Mouse (Mus musculus) small intestine, adult 2 months (tissue): ENCODE results near the gene Ppfibp2. TPM values are rescaled to one million over a fixed set of nuclear protein-coding genes. Genes with fewer than 3 reads are reported as not detected.

ENCODE experiments used
- H3K27ac ChIP-seq: fragments of 200-500 bp; 2 replicates; pipeline ENCODE4 v1.5.1; 2012; ENCODE audit warnings: low read depth, low read length, control low read depth, inconsistent platforms; ENCODE audit not compliant: insufficient read depth
- H3K27me3 ChIP-seq: fragments of 200-500 bp; 2 replicates; pipeline ENCODE4 v1.6.1; 2012; ENCODE audit warnings: mild to moderate bottlenecking, moderate library complexity, low read length, inconsistent platforms; ENCODE audit not compliant: control insufficient read depth, insufficient read depth
- H3K36me3 ChIP-seq: fragments of 200-500 bp; 2 replicates; pipeline ENCODE4 v1.6.1; 2012; ENCODE audit warnings: mild to moderate bottlenecking, low read length, control low read depth, inconsistent platforms; ENCODE audit not compliant: control insufficient read depth, insufficient read depth
- H3K4me1 ChIP-seq: fragments of 200-500 bp; 2 replicates; pipeline ENCODE4 v1.6.1; 2012; ENCODE audit warnings: low read length, inconsistent platforms, mixed read lengths; ENCODE audit not compliant: control insufficient read depth, insufficient read depth, insufficient read length
- H3K4me3 ChIP-seq: fragments of 200-500 bp; 2 replicates; pipeline ENCODE4 v1.5.1; 2012; ENCODE audit warnings: low read depth, mild to moderate bottlenecking, control low read depth, inconsistent platforms, low read length, moderate library complexity
- CTCF ChIP-seq: fragments of 200-500 bp; IDR thresholded peaks from 2 replicates; pipeline ENCODE4 v1.5.1; 2012; ENCODE audit warnings: low read depth, mild to moderate bottlenecking, control low read depth, inconsistent platforms, low read length, moderate library complexity, mixed read lengths; ENCODE audit not compliant: insufficient replicate concordance, insufficient read length; ENCODE audit errors: extremely low read depth
- POLR2A ChIP-seq: fragments of 200-500 bp; IDR thresholded peaks from 2 replicates; pipeline ENCODE4 v1.6.1; 2012; ENCODE audit warnings: low read depth, mild to moderate bottlenecking, control low read depth, inconsistent platforms, low read length, moderate library complexity
- WGBS: fragments of 180-500 bp; shearing (Covaris S2); methylation state at CpG from one replicate; pipeline ENCODE4 v1.1.7; 2018; 5-methylcytosine and 5-hydroxymethylcytosine counted together
- polyA plus RNA-seq: library from polyadenylated mRNA; depleted of rRNA; stranded (reverse); fragments of >200 nt; gene quantifications from 2 replicates; pipeline ENCODE4 v1.2.3, GENCODE M21; 2012

The Ppfibp2 gene
- polyA plus RNA-seq, 1 experiment = 10.6 TPM

DNA sequence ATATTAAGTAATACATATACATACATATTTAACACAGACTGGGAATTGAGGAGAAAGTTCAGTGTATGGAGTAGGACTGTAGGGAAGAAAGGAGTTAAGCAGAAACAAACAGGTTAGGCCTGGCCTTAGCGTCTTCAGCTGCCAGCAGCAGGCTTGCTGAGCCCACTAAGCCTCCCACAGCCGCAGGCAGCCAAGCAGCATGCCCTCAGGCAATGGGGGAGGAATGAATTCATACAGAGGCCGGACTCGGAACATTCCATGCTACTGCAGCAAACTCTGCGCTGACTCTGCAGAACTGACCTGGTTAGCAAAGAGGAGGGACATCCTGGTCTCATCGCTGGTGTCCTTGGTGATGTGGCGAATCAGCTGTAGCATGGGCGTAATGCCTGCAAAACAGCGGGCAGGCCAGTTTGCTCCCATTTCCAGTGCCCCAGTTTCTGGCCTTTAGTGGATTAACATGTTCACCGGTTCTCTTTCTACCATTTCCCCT lies 157.1 kb downstream of the Ppfibp2 start:
- no peaks in the 10 kb centered on the region for H3K27me3 ChIP-seq
- H3K4me3 ChIP-seq = no peak overlapping the region
- no peak overlapping the region for H3K27ac ChIP-seq
- no peak for TF ChIP-seq CTCF
- no peak for TF ChIP-seq POLR2A
- H3K4me1 ChIP-seq = no peaks in the 10 kb centered on the region
- H3K36me3 ChIP-seq = no peaks in the 10 kb centered on the region
- WGBS = 90% methylated on average over 10 of the region's 10 CpGs

DNA sequence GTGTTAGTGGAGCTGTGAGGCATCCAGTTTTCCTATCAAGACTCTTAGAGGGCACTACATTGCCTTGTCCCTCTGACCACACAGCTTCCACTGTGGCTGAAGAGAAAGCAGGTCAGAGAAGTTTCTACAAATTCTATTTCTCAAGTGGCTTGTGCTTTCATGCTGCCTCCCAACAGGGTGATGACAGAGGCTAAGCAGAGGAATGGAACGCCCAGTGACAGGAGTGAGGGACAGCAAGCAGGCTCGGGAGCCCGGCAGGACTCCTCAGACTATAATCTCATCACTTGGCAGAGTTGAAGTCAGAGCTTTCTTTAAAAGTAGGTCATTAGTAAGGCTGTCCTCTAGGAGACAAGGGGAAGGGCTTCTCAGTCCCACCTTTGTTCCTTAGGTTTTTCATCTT lies 160.9 kb downstream of the Ppfibp2 start:
- Histone ChIP-seq H3K4me1 (no peaks in the 10 kb centered on the region; the same call in 1 of the 2 replicates), H3K27ac (no peak overlapping the region), H3K27me3 (no peaks in the 10 kb centered on the region), H3K4me3 (no peak overlapping the region), H3K36me3 (no peaks in the 10 kb centered on the region)
- WGBS = 85% methylated on average over 3 of the region's 3 CpGs
- TF ChIP-seq CTCF (no peak), POLR2A (no peak)

DNA sequence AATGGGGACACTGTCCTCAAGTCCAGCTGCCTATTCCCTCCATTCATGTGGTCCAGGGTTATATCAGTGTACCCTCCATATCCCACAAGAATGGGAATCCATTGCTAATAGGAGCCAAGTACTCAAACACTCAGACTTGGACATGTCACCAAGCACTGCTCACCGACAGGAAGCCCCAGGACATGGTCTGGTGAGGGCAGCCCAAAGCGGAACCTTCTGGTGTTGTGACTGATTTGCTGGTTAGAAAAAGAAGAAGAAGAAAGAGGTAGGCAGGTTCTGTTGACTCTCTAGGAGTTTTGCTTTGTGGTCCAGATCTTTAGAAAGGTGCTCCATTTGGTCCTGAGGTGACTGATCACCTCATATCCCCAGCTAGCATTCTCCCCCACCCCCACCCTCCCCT lies 161.7 kb downstream of the Ppfibp2 start:
- no peaks in the 10 kb centered on the region for H3K36me3 ChIP-seq
- H3K27me3 ChIP-seq = no peaks in the 10 kb centered on the region
- H3K4me1 ChIP-seq = no peaks in the 10 kb centered on the region; the same call in 1 of the 2 replicates
- TF ChIP-seq CTCF (no peak), POLR2A (no peak)
- 83% methylated on average over 2 of the region's 2 CpGs for WGBS
- no peak overlapping the region for H3K27ac ChIP-seq
- no peak overlapping the region for H3K4me3 ChIP-seq

DNA sequence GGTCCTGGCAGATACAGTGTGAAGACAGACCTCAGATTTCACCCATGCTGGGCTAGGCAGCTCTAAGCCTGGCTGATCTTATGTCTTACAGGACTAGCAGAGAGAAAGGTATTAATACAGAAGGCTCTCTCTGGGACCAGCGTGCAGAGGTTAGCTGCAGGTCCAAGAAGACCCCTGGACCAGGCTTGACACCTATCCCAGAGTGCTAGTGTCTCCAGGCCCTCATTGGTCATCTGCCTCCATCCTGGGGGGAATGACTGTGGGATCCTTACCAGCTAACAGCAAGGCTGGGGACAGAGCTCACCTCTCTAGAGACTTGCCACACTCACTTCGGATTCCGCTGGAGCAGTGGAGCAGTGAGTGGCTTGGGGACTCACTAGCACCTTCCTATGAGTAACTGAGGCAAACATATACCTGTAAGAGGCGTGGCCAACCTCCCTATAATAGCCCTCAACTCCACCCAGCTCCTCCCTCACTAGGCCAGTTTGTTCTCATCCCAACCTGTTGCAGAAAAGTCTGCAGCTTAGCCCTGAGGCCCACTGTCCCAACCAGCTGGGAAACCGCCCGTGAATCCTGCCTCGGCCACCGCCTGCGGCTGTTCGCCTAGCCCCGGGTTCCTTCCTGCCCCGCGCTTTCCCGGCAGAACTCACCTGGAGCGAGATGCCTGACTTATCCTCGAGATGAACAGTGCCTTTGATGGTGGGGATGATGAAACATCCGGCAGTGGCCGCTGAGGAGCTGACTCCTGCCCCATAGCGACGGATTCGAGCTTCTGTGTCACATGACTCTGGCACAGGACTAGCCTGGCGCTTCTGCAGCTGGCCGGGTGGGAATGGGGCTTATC lies 162.5 kb downstream of the Ppfibp2 start, which contains the start of gene Cyb5r2:
TSS of gene Cyb5r2 (minus strand) at position 725 of the 844 bp plus-strand sequence.
- Histone ChIP-seq H3K4me3 (peak within 1 kb of the TSS; percentile 11; the same call in 1 of the 2 replicates), H3K27ac (no peak within 1 kb of the TSS), H3K36me3 (no peaks in the 10 kb centered on the region), H3K27me3 (no peaks in the 10 kb centered on the region), H3K4me1 (no peaks in the 10 kb centered on the region; the same call in 1 of the 2 replicates)
- no peak for TF ChIP-seq CTCF
- TF ChIP-seq POLR2A = no peak
- 10% methylated on average over 23 of the region's 23 CpGs for WGBS

DNA sequence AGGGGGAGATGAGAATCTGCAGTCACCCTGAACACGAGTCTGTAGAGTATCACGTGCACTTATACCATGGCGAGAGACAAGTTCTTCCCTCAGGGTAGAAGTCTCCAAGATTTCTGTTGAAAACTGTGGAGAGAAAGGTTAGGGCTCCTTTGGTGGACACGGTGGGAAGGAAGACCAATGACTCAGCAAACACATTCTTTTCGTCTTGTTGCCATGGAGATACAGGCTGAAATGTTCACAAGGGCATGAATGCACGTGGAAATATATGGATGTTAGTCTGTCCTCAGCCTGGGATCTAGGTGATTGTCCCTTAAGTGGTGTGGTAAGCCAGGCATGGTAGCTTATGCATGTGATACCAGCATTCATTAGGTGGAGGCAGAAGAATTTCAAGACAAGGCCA lies 175.8 kb downstream of the Ppfibp2 start:
- Histone ChIP-seq H3K4me3 (no peak overlapping the region), H3K27ac (no peak overlapping the region), H3K4me1 (no peaks in the 10 kb centered on the region), H3K27me3 (no peaks in the 10 kb centered on the region), H3K36me3 (no peaks in the 10 kb centered on the region)
- WGBS = 66% methylated on average over 6 of the region's 6 CpGs
- TF ChIP-seq POLR2A = no peak
- no peak for TF ChIP-seq CTCF

DNA sequence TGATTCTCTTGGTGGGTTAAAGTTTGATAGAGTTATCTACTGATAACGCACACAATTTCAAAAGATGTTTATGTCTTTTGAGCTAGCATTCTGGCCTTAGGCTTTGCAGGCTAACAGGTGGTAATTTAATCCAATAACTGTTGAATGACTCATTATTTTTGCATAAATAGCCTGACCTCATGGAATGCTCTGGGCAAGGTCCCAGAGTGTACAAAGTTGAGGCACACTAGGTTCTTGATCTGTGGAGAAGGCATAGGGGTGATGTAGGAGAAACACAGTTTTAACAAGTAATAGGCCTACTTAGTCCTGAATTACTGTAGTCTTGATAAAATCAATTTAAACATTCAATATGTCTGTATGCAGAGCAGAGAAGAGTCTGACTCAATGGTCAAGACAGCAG lies 183.2 kb downstream of the Ppfibp2 start:
- no peaks in the 10 kb centered on the region for H3K4me1 ChIP-seq
- WGBS = 24% methylated on average over 1 of the region's 1 CpGs
- no peak for TF ChIP-seq CTCF
- TF ChIP-seq POLR2A = no peak
- no peak overlapping the region for H3K4me3 ChIP-seq
- no peak overlapping the region for H3K27ac ChIP-seq
- no peaks in the 10 kb centered on the region for H3K27me3 ChIP-seq
- H3K36me3 ChIP-seq = no peaks in the 10 kb centered on the region

DNA sequence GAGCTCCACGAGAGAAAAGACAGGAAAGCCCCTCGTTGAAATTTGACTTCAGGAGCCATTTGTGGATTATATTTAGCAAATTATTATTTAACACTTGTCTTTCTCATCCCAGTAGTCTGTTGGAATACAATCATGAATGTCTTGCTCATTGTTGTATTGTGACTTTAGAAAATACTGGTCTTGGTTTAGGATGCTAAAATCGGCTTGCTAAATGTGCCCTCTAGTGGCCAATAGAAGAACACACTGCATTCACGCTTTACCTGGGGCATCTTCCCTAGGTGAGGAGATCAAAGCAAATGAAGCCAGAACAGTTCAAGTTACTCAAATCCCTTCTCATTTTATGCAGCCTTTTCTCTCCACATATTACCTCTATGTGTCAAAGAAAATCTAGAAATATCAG lies 184.6 kb downstream of the Ppfibp2 start:
- H3K36me3 ChIP-seq = no peaks in the 10 kb centered on the region
- TF ChIP-seq CTCF = no peak
- TF ChIP-seq POLR2A = no peak
- no peaks in the 10 kb centered on the region for H3K4me1 ChIP-seq
- H3K27ac ChIP-seq = no peak overlapping the region
- H3K4me3 ChIP-seq = no peak overlapping the region
- H3K27me3 ChIP-seq = no peaks in the 10 kb centered on the region
- 39% methylated on average over 4 of the region's 4 CpGs for WGBS

DNA sequence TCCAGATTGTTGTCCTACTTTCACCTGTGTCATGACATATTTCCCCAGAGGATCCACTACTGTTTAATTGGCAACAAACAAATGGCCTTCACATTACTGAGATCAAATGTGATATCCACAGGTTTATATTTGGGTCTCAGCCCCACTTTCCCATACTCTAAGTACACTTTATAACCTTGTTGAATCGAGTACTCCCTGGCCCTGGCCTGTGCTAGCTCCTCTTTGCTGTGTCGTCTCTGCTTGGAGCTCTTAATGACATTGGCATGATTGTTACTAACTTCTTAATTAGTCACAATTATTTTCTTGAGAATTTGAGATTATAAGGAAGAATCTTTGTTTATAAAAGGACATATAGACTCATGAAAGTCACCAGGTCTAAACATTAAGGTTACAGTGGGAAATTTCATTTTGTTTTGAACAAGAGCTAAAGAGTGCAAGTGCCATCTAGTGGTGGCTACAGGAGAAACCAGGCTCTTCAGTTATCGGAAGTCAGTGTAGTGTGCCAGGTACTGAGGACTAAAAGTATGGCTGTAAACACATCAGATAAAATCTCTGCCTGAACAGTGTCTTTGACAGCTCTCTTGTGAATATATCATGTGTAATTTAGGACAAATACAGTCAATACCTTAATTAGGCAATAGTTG lies 193.1 kb downstream of the Ppfibp2 start:
- no peaks in the 10 kb centered on the region for H3K36me3 ChIP-seq
- 58% methylated on average over 3 of the region's 3 CpGs for WGBS
- TF ChIP-seq CTCF = no peak
- TF ChIP-seq POLR2A = no peak
- H3K4me1 ChIP-seq = no peaks in the 10 kb centered on the region
- H3K27ac ChIP-seq = no peak overlapping the region
- no peak overlapping the region for H3K4me3 ChIP-seq
- H3K27me3 ChIP-seq = no peaks in the 10 kb centered on the region
